Mouse (Mus musculus) E14TG2a.4 (cell line): Measurements from ENCODE around the gene Slmap.

ENCODE experiments used
- H3K27me3 ChIP-seq: 2 replicates; pipeline ENCODE4 v1.6.1; 2014; ENCODE audit warnings: low read length, control low read depth; ENCODE audit not compliant: insufficient read depth
- H3K36me3 ChIP-seq: 2 replicates; pipeline ENCODE4 v1.6.1; 2014; ENCODE audit warnings: low read length, control low read depth; ENCODE audit not compliant: insufficient read depth
- H3K4me1 ChIP-seq: replicated peaks from 2 replicates; pipeline ENCODE4 v1.6.1; 2014; ENCODE audit warnings: low read depth, low read length, control low read depth
- H3K4me3 ChIP-seq: replicated peaks from 2 replicates; pipeline ENCODE4 v1.5.1; 2014; ENCODE audit warnings: mild to moderate bottlenecking, low read length
- H3K9me3 ChIP-seq: 2 replicates; pipeline ENCODE4 v1.6.1; 2014; ENCODE audit warnings: low read length, control low read depth
- CTCF ChIP-seq: conservative IDR thresholded peaks from 2 replicates; pipeline ENCODE4 v1.5.1; 2014; ENCODE audit warnings: low read length
- NANOG ChIP-seq: IDR thresholded peaks from 2 replicates; pipeline ENCODE4 v1.6.1; 2014; ENCODE audit warnings: borderline replicate concordance, low read length, mixed read lengths

Gene Slmap

DNA sequence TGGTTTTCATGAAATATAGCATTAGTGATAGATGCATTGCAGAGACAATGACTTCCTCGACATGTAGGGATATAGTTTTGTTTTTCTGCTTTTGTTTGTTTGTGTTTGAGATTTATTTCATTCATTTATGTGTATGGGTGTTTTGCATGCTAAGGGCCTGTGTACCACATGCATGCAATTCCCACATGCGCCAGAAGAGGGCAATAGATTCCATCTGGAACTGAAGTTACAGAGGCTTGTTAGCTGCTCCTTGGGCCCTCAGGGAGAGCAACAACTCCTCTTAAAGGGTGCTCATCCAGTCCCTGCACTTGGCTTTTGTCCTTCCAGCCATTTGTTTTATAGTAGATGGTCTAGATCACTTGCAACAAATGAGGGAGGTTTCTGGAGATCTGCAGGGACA lies 158.1 kb downstream of the Slmap start:
- Histone ChIP-seq H3K27me3 (no peaks in the 10 kb centered on the region), H3K36me3 (no peaks in the 10 kb centered on the region), H3K4me1 (peaks cover 36% of the 10 kb centered on the region), H3K9me3 (no peaks in the 10 kb centered on the region), H3K4me3 (no peak overlapping the region)
- TF ChIP-seq CTCF: peak; percentile 94
- no peak for TF ChIP-seq NANOG
